Mouse (Mus musculus) heart, postnatal 0 days (tissue): ENCODE data around the gene Tenm2. TPM values are rescaled to one million over a fixed set of nuclear protein-coding genes. Genes with fewer than 3 reads are reported as not detected.

Source experiments
- ATAC-seq: fragments of 200-750 bp; cut with Nextera tagmentation; 2 replicates; pipeline ENCODE4 v1.8.0; 2017; ENCODE audit warnings: low read depth, moderate number of reproducible peaks, moderate library complexity; ENCODE audit not compliant: insufficient read depth
- DNase-seq: peaks from one replicate; pipeline ENCODE4 v3.0.0-alpha.2; 2016; ENCODE audit warnings: low spot score
- H3K27ac ChIP-seq: fragments of 300-500 bp; sonication (generic); 2 replicates; pipeline ENCODE4 v1.5.1; 2014; ENCODE audit warnings: low read depth, mild to moderate bottlenecking
- H3K27me3 ChIP-seq: fragments of 300-500 bp; sonication (generic); 2 replicates; pipeline ENCODE4 v1.6.1; 2014; ENCODE audit warnings: low read length, mixed read lengths; ENCODE audit not compliant: control insufficient read depth, insufficient read depth
- H3K36me3 ChIP-seq: fragments of 300-500 bp; sonication (generic); replicated peaks from 2 replicates; pipeline ENCODE4 v1.6.1; 2014; ENCODE audit warnings: low read length, mixed read lengths; ENCODE audit not compliant: control insufficient read depth, insufficient read depth
- H3K4me1 ChIP-seq: fragments of 300-500 bp; sonication (generic); 2 replicates; pipeline ENCODE4 v1.6.1; 2014; ENCODE audit warnings: antibody characterized with exemption; ENCODE audit not compliant: control insufficient read depth, insufficient read depth
- H3K4me2 ChIP-seq: fragments of 300-500 bp; sonication (generic); 2 replicates; pipeline ENCODE4 v1.6.1; 2014; ENCODE audit warnings: low read depth, mild to moderate bottlenecking, low read length, moderate library complexity
- H3K4me3 ChIP-seq: fragments of 300-500 bp; sonication (generic); 2 replicates; pipeline ENCODE4 v1.5.1; 2014; ENCODE audit warnings: low read depth, low read length
- H3K9ac ChIP-seq: fragments of 300-500 bp; sonication (generic); replicated peaks from 2 replicates; pipeline ENCODE4 v1.6.1; 2014; ENCODE audit warnings: low read depth, low read length, mixed read lengths
- H3K9me3 ChIP-seq: fragments of 300-500 bp; sonication (generic); replicated peaks from 2 replicates; pipeline ENCODE4 v1.6.1; 2016; ENCODE audit warnings: low read length; ENCODE audit not compliant: control insufficient read depth
- CTCF ChIP-seq: IDR thresholded peaks from 2 replicates; pipeline ENCODE4 v1.5.1; 2016; ENCODE audit warnings: antibody characterized with exemption, control low read depth, low read depth
- EP300 ChIP-seq: IDR thresholded peaks from 2 replicates; pipeline ENCODE4 v1.6.1; 2016; ENCODE audit warnings: antibody characterized with exemption, low read depth
- WGBS: fragments of 180-500 bp; shearing (Covaris S2); extraction: QIAGEN DNeasy Blood & Tissue Kit; methylation state at CpG from one replicate; pipeline ENCODE4 v1.1.7; 2014; 5-methylcytosine and 5-hydroxymethylcytosine counted together
- polyA plus RNA-seq: library from polyadenylated mRNA; unstranded; fragments of >200 nt; fragmentation: Nextera tagmentation; extraction: Ambion mirVana; gene quantifications from 2 replicates; pipeline ENCODE4 v1.2.1, GENCODE M21; 2015
- total RNA-seq: library from RNA; depleted of rRNA; stranded (reverse); fragments of >200 nt; gene quantifications from 2 replicates; pipeline ENCODE4 v1.2.3, GENCODE M21; 2014; ENCODE audit warnings: low replicate concordance

Gene Tenm2
- total and polyA plus RNA-seq, 2 experiments from 2014 or later = 0.14 to 0.95 TPM

DNA sequence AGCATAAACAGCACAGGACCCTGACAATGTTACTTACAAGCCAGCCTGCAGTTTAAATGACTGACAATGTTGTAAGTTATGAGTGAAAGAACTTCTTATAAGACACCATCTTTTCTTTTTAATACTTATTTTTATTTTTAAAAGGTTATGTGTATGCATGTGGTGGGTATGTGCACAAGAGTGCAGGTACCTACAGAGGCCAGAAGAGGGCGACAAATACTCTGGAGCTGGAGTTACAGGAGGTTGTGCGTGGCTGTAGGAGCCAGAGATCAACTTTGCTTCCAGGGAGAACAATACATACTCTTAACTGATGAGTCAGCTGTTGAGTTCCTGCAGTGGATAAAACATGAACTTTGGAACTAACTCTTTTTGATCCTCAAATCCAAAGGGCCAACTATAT is 981.7 kb downstream of the Tenm2 start:
- no peak overlapping the region for H3K4me2 ChIP-seq
- no peaks in the 10 kb centered on the region for H3K27me3 ChIP-seq
- H3K9ac ChIP-seq = no peak overlapping the region
- H3K27ac ChIP-seq = no peak overlapping the region
- 88% methylated on average over 2 of the region's 2 CpGs for WGBS
- H3K9me3 ChIP-seq = no peaks in the 10 kb centered on the region; the same call in 1 of the 2 replicates
- ATAC-seq (no peak), DNase-seq (no peak)
- H3K36me3 ChIP-seq = no peaks in the 10 kb centered on the region
- H3K4me1 ChIP-seq = no peaks in the 10 kb centered on the region
- TF ChIP-seq EP300 (no peak), CTCF (no peak)
- no peak overlapping the region for H3K4me3 ChIP-seq

GRCm38 (mm10) chr11:36250111-36250510 is 985.7 kb downstream of the Tenm2 start:
- no peak for DNase-seq
- no peaks in the 10 kb centered on the region for H3K4me1 ChIP-seq

DNA sequence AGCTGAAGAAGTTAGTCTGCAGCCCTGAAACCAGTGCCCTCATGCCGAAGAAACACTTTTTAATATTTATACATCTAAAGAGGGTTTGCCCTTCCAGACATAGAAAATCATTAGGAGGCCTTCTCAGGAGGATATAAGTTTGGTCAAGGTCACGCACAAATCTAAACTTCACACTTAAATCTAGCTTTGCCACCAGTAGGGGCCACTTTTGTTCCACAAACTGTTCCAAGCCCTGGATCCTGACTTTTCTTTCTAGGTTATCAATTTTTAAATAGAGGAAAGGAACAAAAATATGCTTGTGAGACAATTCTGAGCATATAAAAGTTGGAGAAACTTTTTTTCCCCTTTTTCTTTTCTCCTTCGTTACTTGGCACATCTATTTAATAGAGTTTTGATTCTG is 989.6 kb downstream of the Tenm2 start:
- DNase-seq (no peak), ATAC-seq (no peak)
- Histone ChIP-seq H3K27ac (no peak overlapping the region), H3K9ac (no peak overlapping the region), H3K27me3 (no peaks in the 10 kb centered on the region), H3K9me3 (no peaks in the 10 kb centered on the region), H3K4me2 (no peak overlapping the region), H3K4me3 (no peak overlapping the region), H3K4me1 (no peaks in the 10 kb centered on the region), H3K36me3 (no peaks in the 10 kb centered on the region)
- WGBS = 71% methylated on average over 3 of the region's 3 CpGs
- TF ChIP-seq CTCF (0 out of 2 replicates have a peak, but pooled peaks have one; percentile 13), EP300 (no peak)

More at GRCm38 (mm10) chr11:36250111-36250510, 985.7 kb downstream of the Tenm2 start:
- H3K4me2 ChIP-seq = no peak overlapping the region
- ATAC-seq = no peak
- H3K4me3 ChIP-seq = no peak overlapping the region
- WGBS = 16% methylated on average over 7 of the region's 7 CpGs
- TF ChIP-seq CTCF (no peak), EP300 (no peak)
- no peak overlapping the region for H3K9ac ChIP-seq
- no peak overlapping the region for H3K27ac ChIP-seq
- H3K27me3 ChIP-seq = no peaks in the 10 kb centered on the region
- H3K9me3 ChIP-seq = no peaks in the 10 kb centered on the region; the same call in 1 of the 2 replicates
- H3K36me3 ChIP-seq = no peaks in the 10 kb centered on the region

DNA sequence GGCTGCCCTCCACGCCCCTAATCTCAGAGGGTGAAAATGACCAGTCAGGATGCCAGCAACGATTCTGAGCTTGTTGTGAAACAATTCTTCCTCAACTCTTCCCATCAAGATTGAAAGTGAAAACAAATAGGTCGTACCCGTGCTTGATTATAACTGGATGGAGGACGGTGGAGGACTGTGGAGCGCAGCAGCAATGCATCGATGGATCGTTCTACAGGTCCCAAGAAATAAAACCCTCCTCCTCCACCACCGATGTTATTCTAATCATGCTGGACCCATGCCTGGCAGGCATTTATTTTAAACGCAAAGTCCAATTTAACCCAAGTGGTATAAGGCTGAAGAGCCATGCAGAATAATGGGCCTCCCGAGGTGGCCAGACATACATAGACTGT is 991.3 kb downstream of the Tenm2 start:
- no peak overlapping the region for H3K4me3 ChIP-seq

GRCm38 (mm10) chr11:36243747-36244490 is 991.8 kb downstream of the Tenm2 start:
- H3K4me1 ChIP-seq = no peaks in the 10 kb centered on the region
- H3K36me3 ChIP-seq = no peaks in the 10 kb centered on the region
- no peak overlapping the region for H3K27ac ChIP-seq
- H3K27me3 ChIP-seq = no peaks in the 10 kb centered on the region
- no peaks in the 10 kb centered on the region for H3K9me3 ChIP-seq
- H3K4me2 ChIP-seq = no peak overlapping the region
- ATAC-seq (no peak), DNase-seq (no peak)
- no peak for TF ChIP-seq CTCF
- no peak for TF ChIP-seq EP300
- H3K4me3 ChIP-seq = no peak overlapping the region
- H3K9ac ChIP-seq = no peak overlapping the region
- WGBS = 67% methylated on average over 18 of the region's 18 CpGs

More for the DNA sequence above, 991.3 kb downstream of the Tenm2 start:
- H3K9me3 ChIP-seq = no peaks in the 10 kb centered on the region
- no peak for DNase-seq
- H3K4me1 ChIP-seq = no peaks in the 10 kb centered on the region
- no peaks in the 10 kb centered on the region for H3K27me3 ChIP-seq
- H3K27ac ChIP-seq = no peak overlapping the region
- ATAC-seq = no peak
- H3K9ac ChIP-seq = no peak overlapping the region
- 84% methylated on average over 11 of the region's 11 CpGs for WGBS
- H3K36me3 ChIP-seq = no peaks in the 10 kb centered on the region
- TF ChIP-seq EP300 (no peak), CTCF (no peak)
- no peak overlapping the region for H3K4me2 ChIP-seq
